8 mouse cellular contexts compared by ENCODE assay signal in genomic region chr5:140140214-140140613, GRCm38 (mm10).
DNase-seq lines count a peak whose midpoint lies in the region; ATAC-seq and TF ChIP-seq lines count a peak whose summit lies in the region.

No protein-coding gene starts in this region.

- H3K4me3 ChIP-seq in embryonic facial prominence, embryonic 14.5 days (ENCODE audit: low read depth, low read length) = no peak overlapping the region
- H3K4me3 ChIP-seq in hindbrain, embryonic 16.5 days (ENCODE audit: low read length) = no peak overlapping the region
- H3K4me3 ChIP-seq in liver, embryonic 14.5 days (ENCODE audit: insufficient read depth in 1 of 2, low read depth in 2 of 2, low read length in 2 of 2) = no peak overlapping the region
- no peak overlapping the region for H3K4me3 ChIP-seq in olfactory bulb, adult 2 months (ENCODE audit: insufficient read depth, low read depth, low read length)

- no peak for TF ChIP-seq POLR2A in olfactory bulb, adult 2 months (IDR thresholded peaks at IDR 0.05; ENCODE audit: insufficient read depth, low read depth, low read length)

- H3K9ac ChIP-seq in embryonic facial prominence, embryonic 14.5 days (ENCODE audit: low read depth, low read length) = no peak overlapping the region
- H3K9ac ChIP-seq in hindbrain, embryonic 16.5 days (ENCODE audit: low read depth, low read length) = no peak overlapping the region
- no peak overlapping the region for H3K9ac ChIP-seq in liver, embryonic 14.5 days (replicated peaks)

- peak; percentile 86 for TF ChIP-seq CTCF in liver, embryonic 14.5 days (IDR thresholded peaks at IDR 0.05; ENCODE audit: low read depth)
- peak; percentile 92 for TF ChIP-seq CTCF in olfactory bulb, adult 2 months (IDR thresholded peaks at IDR 0.05; ENCODE audit: insufficient read depth, low read depth, low read length)

- no peaks in the 10 kb centered on the region for H3K27me3 ChIP-seq in embryonic facial prominence, embryonic 14.5 days (replicated peaks; ENCODE audit: control insufficient read depth, insufficient read depth, low read length)
- no peaks in the 10 kb centered on the region for H3K27me3 ChIP-seq in hindbrain, embryonic 16.5 days (replicated peaks; ENCODE audit: control insufficient read depth, insufficient read depth, low read length)
- no peaks in the 10 kb centered on the region for H3K27me3 ChIP-seq in liver, embryonic 14.5 days (ENCODE audit: control insufficient read depth, insufficient read depth, low read length)

- peak; percentile 38 for DNase-seq in ovary, postnatal 14 days (ENCODE audit: low spot score)
- DNase-seq in ovary, postnatal 10 days (ENCODE audit: low spot score) = no peak
- peak; percentile 44 to 54 for DNase-seq in adrenal gland, adult 18-20 months (ENCODE audit: low spot score in 2 of 2)
- peak; percentile 61 for DNase-seq in embryonic facial prominence, embryonic 14.5 days (ENCODE audit: low spot score)
- no peak for DNase-seq in liver, embryonic 14.5 days (ENCODE audit: low read depth in 3 of 3, low spot score in 3 of 3)

- no peaks in the 10 kb centered on the region for H3K9me3 ChIP-seq in embryonic facial prominence, embryonic 14.5 days (ENCODE audit: control insufficient read depth, low read length)
- no peaks in the 10 kb centered on the region for H3K9me3 ChIP-seq in hindbrain, embryonic 16.5 days (ENCODE audit: control insufficient read depth, low read length)
- H3K9me3 ChIP-seq in liver, embryonic 14.5 days (ENCODE audit: control insufficient read depth, low read length) = no peaks in the 10 kb centered on the region

- H3K36me3 ChIP-seq in embryonic facial prominence, embryonic 14.5 days (ENCODE audit: control insufficient read depth, insufficient read depth, low read length) = 0 out of 2 replicates have a peak, but pooled peaks cover 4% of the 10 kb centered on the region
- no peaks in the 10 kb centered on the region for H3K36me3 ChIP-seq in hindbrain, embryonic 16.5 days (ENCODE audit: control insufficient read depth, insufficient read depth, low read length)
- H3K36me3 ChIP-seq in liver, embryonic 14.5 days (replicated peaks; ENCODE audit: control insufficient read depth, insufficient read depth, low read depth) = no peaks in the 10 kb centered on the region

- H3K4me1 ChIP-seq in embryonic facial prominence, embryonic 14.5 days (ENCODE audit: control insufficient read depth, insufficient read depth, low read length) = no peaks in the 10 kb centered on the region
- peaks cover 6% of the 10 kb centered on the region for H3K4me1 ChIP-seq in hindbrain, embryonic 16.5 days (ENCODE audit: control insufficient read depth, insufficient read depth, low read depth, low read length)
- no peaks in the 10 kb centered on the region for H3K4me1 ChIP-seq in liver, embryonic 14.5 days (replicated peaks; ENCODE audit: control insufficient read depth in 2 of 2, insufficient read depth in 2 of 2, low read length in 1 of 2)
- H3K4me1 ChIP-seq in olfactory bulb, adult 2 months (ENCODE audit: control insufficient read depth, insufficient read depth, low read length) = peaks cover 17% of the 10 kb centered on the region

- no peak overlapping the region for H3K4me2 ChIP-seq in embryonic facial prominence, embryonic 14.5 days (ENCODE audit: low read depth, low read length)
- H3K4me2 ChIP-seq in hindbrain, embryonic 16.5 days (ENCODE audit: low read length) = no peak overlapping the region
- H3K4me2 ChIP-seq in liver, embryonic 14.5 days (ENCODE audit: low read depth) = no peak overlapping the region

- 0 out of 2 replicates have a peak, but pooled peaks have one; percentile 35 for ATAC-seq in embryonic facial prominence, embryonic 14.5 days (ENCODE audit: low read depth)
- ATAC-seq in hindbrain, embryonic 16.5 days = peak; percentile 45; the same call in 1 of the 2 replicates
- ATAC-seq in liver, embryonic 14.5 days (ENCODE audit: insufficient read depth) = 0 out of 2 replicates have a peak, but pooled peaks have one; percentile 41
- no peak for ATAC-seq in inflammation-experienced regulatory T-cells, adult 6 months

- TF ChIP-seq EP300 in liver, embryonic 14.5 days (IDR thresholded peaks at IDR 0.05; ENCODE audit: low read depth) = no peak

- H3K27ac ChIP-seq in embryonic facial prominence, embryonic 14.5 days (replicated peaks; ENCODE audit: low read depth, low read length) = no peak overlapping the region
- no peak overlapping the region for H3K27ac ChIP-seq in hindbrain, embryonic 16.5 days (ENCODE audit: low read depth, low read length)
- H3K27ac ChIP-seq in liver, embryonic 14.5 days = no peak overlapping the region
- no peak overlapping the region for H3K27ac ChIP-seq in olfactory bulb, adult 2 months (ENCODE audit: insufficient read depth, low read depth, low read length)

Comparison
In these comparisons a context has a peak if more than half of its experiments do, and no peak if none do; other contexts are left out.
1. DNase-seq: peak in ovary, postnatal 14 days (single experiment), adrenal gland, adult 18-20 months (2 of 2) and embryonic facial prominence, embryonic 14.5 days (single experiment); none in ovary, postnatal 10 days (single experiment) and liver, embryonic 14.5 days (0 of 3).